Mouse (Mus musculus) CD4-positive naive resting alpha-beta T cell, adult 76 days (primary cell): ENCODE results near the gene Gm10337. TPM values are rescaled to one million over a fixed set of nuclear protein-coding genes. Genes with fewer than 3 reads are reported as not detected.

ENCODE experiments used
- total RNA-seq: library from RNA; stranded (reverse); gene quantifications from one replicate; pipeline ENCODE4 v1.2.4, GENCODE M21; 2023

Gene Gm10337
- total RNA-seq, result 43.5 TPM

GRCm38 (mm10) chr15:102503447-102503846, at the start of gene Gm10337:
Gm10337 (plus strand) TSS chr15:102503722.

GRCm38 (mm10) chr15:102458904-102459317, 44.6 kb upstream of the Gm10337 start, which contains the start of gene Prr13:
Prr13 (plus strand) TSS chr15:102459028.

GRCm38 (mm10) chr15:102470183-102470604, 33.3 kb upstream of the Gm10337 start, which contains the start of gene Pcbp2:
Pcbp2 (plus strand) TSS chr15:102470539.

GRCm38 (mm10) chr15:102516728-102517404, 13.3 kb downstream of the Gm10337 start, which contains the start of gene Map3k12:
Map3k12 (minus strand) TSS chr15:102517064.

GRCm38 (mm10) chr15:102517976-102518858, 14.7 kb downstream of the Gm10337 start, which contains the start of gene Tarbp2:
Tarbp2 (plus strand) TSS chr15:102518192.

GRCm38 (mm10) chr15:102524892-102525485, 21.5 kb downstream of the Gm10337 start, which contains the start of gene Npff:
Npff (minus strand) TSS chr15:102524942.

Other genes starting within 250 kb of the Gm10337 start
- 20.6 TPM for gene Rarg, start 246.2 kb upstream of the Gm10337 start, total RNA-seq
- not detected for gene Gm9918, start 233.2 kb upstream of the Gm10337 start, total RNA-seq
- gene Mfsd5, start 224.3 kb upstream of the Gm10337 start, total RNA-seq, result 28.3 TPM
- 3.8 TPM for gene Espl1, start 207.5 kb upstream of the Gm10337 start, total RNA-seq
- 483 TPM for gene Pfdn5, start 177.6 kb upstream of the Gm10337 start, total RNA-seq
- gene Myg1, start 172.0 kb upstream of the Gm10337 start, total RNA-seq, result 52.7 TPM
- gene Aaas, start 153.0 kb upstream of the Gm10337 start, total RNA-seq, result 43.6 TPM
- not detected for gene Sp7, start 136.5 kb upstream of the Gm10337 start, total RNA-seq
- gene Sp1, start 97.6 kb upstream of the Gm10337 start, total RNA-seq, result 134 TPM
- gene Amhr2, start 58.4 kb upstream of the Gm10337 start, total RNA-seq, result 0.70 TPM
- gene Prr13, start 44.7 kb upstream of the Gm10337 start, total RNA-seq, result 54.2 TPM
- gene Pcbp2, start 33.2 kb upstream of the Gm10337 start, total RNA-seq, result 785 TPM
- 3.7 TPM for gene Map3k12, start 13.3 kb downstream of the Gm10337 start, total RNA-seq
- 55.4 TPM for gene Tarbp2, start 14.5 kb downstream of the Gm10337 start, total RNA-seq
- 24.7 TPM for gene Npff, start 21.2 kb downstream of the Gm10337 start, total RNA-seq
- not detected for gene Gm28047, start 121.3 kb downstream of the Gm10337 start, total RNA-seq
- 106 TPM for gene Atf7, start 121.7 kb downstream of the Gm10337 start, total RNA-seq
- gene Atp5g2, start 168.6 kb downstream of the Gm10337 start, total RNA-seq, result 6.5 TPM
- gene Calcoco1, start 218.5 kb downstream of the Gm10337 start, total RNA-seq, result 41.9 TPM